In genomic region chr6:145701021-145701540, GRCm38 (mm10) we compare ENCODE assay signal across 20 mouse cellular contexts. TPM values are rescaled to one million over a fixed set of nuclear protein-coding genes. Genes with fewer than 3 reads are reported as not detected.
DNase-seq lines count a peak whose midpoint lies in the region; ATAC-seq and TF ChIP-seq lines count a peak whose summit lies in the region.
"Had no signal": no experiment of that assay in that cellular context is flagged by ENCODE, and none has a peak within 500 bp of the region (broad histone marks: within the 10 kb centered on the region; RNA-seq: fewer than 3 reads in every experiment).

No protein-coding gene starts in this region.

- no peak for TF ChIP-seq CTCF in lung, postnatal 0 days (IDR thresholded peaks at IDR 0.05)
- TF ChIP-seq CTCF in heart, adult 2 months (IDR thresholded peaks at IDR 0.05): no peak

- no peak overlapping the region for H3K27ac ChIP-seq in lung, postnatal 0 days (ENCODE audit: low read length)
- H3K27ac ChIP-seq in heart, adult 2 months: no peak overlapping the region
- H3K27ac ChIP-seq: midbrain, embryonic 13.5 days; neural tube, embryonic 15.5 days had no signal

- H3K36me3 ChIP-seq in lung, postnatal 0 days (ENCODE audit: insufficient read depth, low read length): no peaks in the 10 kb centered on the region
- H3K36me3 ChIP-seq in heart, adult 2 months (ENCODE audit: control insufficient read depth, insufficient read depth, low read length): no peaks in the 10 kb centered on the region
- H3K36me3 ChIP-seq: midbrain, embryonic 13.5 days; neural tube, embryonic 15.5 days had no signal

- TF ChIP-seq EP300 in lung, postnatal 0 days (IDR thresholded peaks at IDR 0.05): no peak
- no peak for TF ChIP-seq EP300 in heart, adult 2 months (IDR thresholded peaks at IDR 0.05; ENCODE audit: insufficient read depth, low read depth, low read length)

- peak; percentile 19; the same call in 1 of the 2 replicates for ATAC-seq in lung, postnatal 0 days
- ATAC-seq: forebrain, postnatal 0 days; midbrain, embryonic 13.5 days had no signal

- no peaks in the 10 kb centered on the region for H3K79me2 ChIP-seq in heart, adult 2 months (replicated peaks; ENCODE audit: control insufficient read depth, insufficient read depth, low read length)

- H3K4me3 ChIP-seq in lung, postnatal 0 days (ENCODE audit: low read depth, low read length): no peak overlapping the region
- H3K4me3 ChIP-seq in heart, adult 2 months: no peak overlapping the region
- H3K4me3 ChIP-seq: midbrain, embryonic 13.5 days; myocyte; neural tube, embryonic 15.5 days had no signal

- no peaks in the 10 kb centered on the region for H3K4me1 ChIP-seq in lung, postnatal 0 days (ENCODE audit: insufficient read depth, low read depth, low read length)
- no peaks in the 10 kb centered on the region for H3K4me1 ChIP-seq in heart, adult 2 months (ENCODE audit: control insufficient read depth, insufficient read depth, low read length)
- H3K4me1 ChIP-seq: midbrain, embryonic 13.5 days; neural tube, embryonic 15.5 days had no signal

- H3K9me3 ChIP-seq in lung, postnatal 0 days (ENCODE audit: low read length): no peaks in the 10 kb centered on the region
- H3K9me3 ChIP-seq: midbrain, embryonic 13.5 days; neural tube, embryonic 15.5 days had no signal

- DNase-seq in adrenal gland, postnatal 10 days: peak; percentile 57
- DNase-seq in adrenal gland, postnatal 25 days: no peak
- DNase-seq in lung, postnatal 0 days (ENCODE audit: low spot score): peak; percentile 32
- no peak for DNase-seq in lung, postnatal 25 days (ENCODE audit: low spot score)
- peak; percentile 46 for DNase-seq in lung, postnatal 10 days
- DNase-seq in heart, adult 2 months: no peak
- DNase-seq in natural killer cell, adult 2 months (ENCODE audit: low spot score in 2 of 2): no peak
- DNase-seq: cerebellum, adult 9-10 months; forebrain, postnatal 0 days; gastrocnemius, postnatal 36 days; kidney, adult 11 months; kidney, postnatal 10 days; layer of hippocampus, postnatal 36 days; liver; thymus, postnatal 36 days had no signal

- intact Hi-C loops in heart, adult 2 months (cut with DNase I): no loop called here

- no peak for TF ChIP-seq POLR2A in heart, adult 2 months (IDR thresholded peaks at IDR 0.05; ENCODE audit: insufficient read depth, low read depth, low read length)

- WGBS in lung, postnatal 0 days: 61% methylated on average over 8 of the region's 8 CpGs
- 60% methylated on average over 8 of the region's 8 CpGs for WGBS in heart, adult 2 months

- no peak overlapping the region for H3K9ac ChIP-seq in lung, postnatal 0 days (replicated peaks; ENCODE audit: low read depth)
- H3K9ac ChIP-seq in heart, adult 2 months (ENCODE audit: low read depth, low read length): no peak overlapping the region
- H3K9ac ChIP-seq: forebrain, postnatal 0 days; midbrain, embryonic 13.5 days; neural tube, embryonic 15.5 days had no signal

- H3K27me3 ChIP-seq in lung, postnatal 0 days (replicated peaks; ENCODE audit: insufficient read depth, low read length): no peaks in the 10 kb centered on the region
- H3K27me3 ChIP-seq in heart, adult 2 months (ENCODE audit: control insufficient read depth, insufficient read depth, low read length): no peaks in the 10 kb centered on the region
- H3K27me3 ChIP-seq: CH12.LX; midbrain, embryonic 13.5 days; neural tube, embryonic 15.5 days had no signal

- H3K4me2 ChIP-seq in lung, postnatal 0 days (replicated peaks; ENCODE audit: low read depth, low read length): no peak overlapping the region
- H3K4me2 ChIP-seq: midbrain, embryonic 13.5 days; neural tube, embryonic 15.5 days had no signal

RNA-seq across cellular contexts. Expression of gene Rassf8, which starts 45.5 kb away (rescaled TPM):
- 10 to 100 TPM; 82.4 to 85.1 TPM for total RNA-seq in adrenal gland, postnatal 10 days (2021)
- 105 and 107 TPM in 2 replicates for total RNA-seq in adrenal gland, postnatal 25 days (2021)
- polyA plus RNA-seq in lung, postnatal 0 days (2015; fragmentation: Nextera tagmentation; extraction: Ambion mirVana): 15.1 and 18.4 TPM in 2 replicates
- total RNA-seq in heart, adult 2 months (2021): 10 to 100 TPM; 56.9 to 58.2 TPM
- 18.1 and 36.4 TPM in 2 replicates for polyA plus RNA-seq in heart, adult 2 months (2012; rRNA removed)
- total RNA-seq: MEL had no signal

Comparison
In these comparisons a context has a peak if more than half of its experiments do, and no peak if none do; other contexts are left out.
1. DNase-seq: peak in adrenal gland, postnatal 10 days (single experiment), lung, postnatal 0 days (single experiment) and lung, postnatal 10 days (single experiment); none in adrenal gland, postnatal 25 days (single experiment), lung, postnatal 25 days (single experiment), heart, adult 2 months (0 of 2) and natural killer cell, adult 2 months (0 of 2).